ENCODE assay signal across 31 mouse cellular contexts in genomic region chr9:62132005-62132782, GRCm38 (mm10). TPM values are rescaled to one million over a fixed set of nuclear protein-coding genes. Genes with fewer than 3 reads are reported as not detected.
A peak's percentile ranks its signal among the peaks of the same experiment; 100 is the strongest.
DNase-seq lines count a peak whose midpoint lies in the region; ATAC-seq lines count a peak whose summit lies in the region.
"Had no signal": no experiment of that assay in that cellular context is flagged by ENCODE, and none has a peak within 500 bp of the region (broad histone marks: within the 10 kb centered on the region; RNA-seq: fewer than 3 reads in every experiment).

No protein-coding gene starts in this region.

- peaks cover 16% of the 10 kb centered on the region; the same call in 1 of the 2 replicates for H3K4me1 ChIP-seq in embryonic facial prominence, embryonic 14.5 days (ENCODE audit: control insufficient read depth, insufficient read depth, low read length)
- peaks cover 8% of the 10 kb centered on the region for H3K4me1 ChIP-seq in limb, embryonic 12.5 days (replicated peaks)
- H3K4me1 ChIP-seq: heart, embryonic 13.5 days; liver, embryonic 12.5 days; megakaryocyte, embryonic 14.5 days had no signal

- WGBS in embryonic facial prominence, embryonic 14.5 days: 33% methylated on average over 4 of the region's 4 CpGs
- WGBS in limb, embryonic 12.5 days: 43% methylated on average over 4 of the region's 4 CpGs

- 0 out of 2 replicates have a peak, but pooled peaks cover 3% of the 10 kb centered on the region for H3K9me3 ChIP-seq in embryonic facial prominence, embryonic 14.5 days (ENCODE audit: control insufficient read depth, low read length)
- no peaks in the 10 kb centered on the region for H3K9me3 ChIP-seq in limb, embryonic 12.5 days
- H3K9me3 ChIP-seq: forebrain, embryonic 10.5 days; heart, embryonic 13.5 days; hindbrain, embryonic 10.5 days; hindbrain, embryonic 15.5 days; liver, embryonic 12.5 days; megakaryocyte, embryonic 14.5 days; midbrain, embryonic 12.5 days; neural tube, embryonic 13.5 days had no signal

- peak overlapping the region; percentile 79 for H3K27ac ChIP-seq in embryonic facial prominence, embryonic 14.5 days (replicated peaks; ENCODE audit: low read depth, low read length)
- peak overlapping the region; percentile 70 for H3K27ac ChIP-seq in limb, embryonic 12.5 days
- H3K27ac ChIP-seq: forebrain, embryonic 10.5 days; gastrocnemius, adult 2 months; heart, embryonic 13.5 days; hindbrain, embryonic 10.5 days; hindbrain, embryonic 15.5 days; left cerebral cortex, adult 2 months; liver, embryonic 12.5 days; midbrain, embryonic 12.5 days; neural tube, embryonic 13.5 days had no signal

- no peak overlapping the region; the same call in 1 of the 2 replicates for H3K4me2 ChIP-seq in embryonic facial prominence, embryonic 14.5 days (ENCODE audit: low read depth, low read length)
- no peak overlapping the region for H3K4me2 ChIP-seq in limb, embryonic 12.5 days
- H3K4me2 ChIP-seq: heart, embryonic 13.5 days; hindbrain, embryonic 15.5 days; liver, embryonic 12.5 days; midbrain, embryonic 12.5 days; neural tube, embryonic 13.5 days had no signal

- no peaks in the 10 kb centered on the region for H3K36me3 ChIP-seq in embryonic facial prominence, embryonic 14.5 days (ENCODE audit: control insufficient read depth, insufficient read depth, low read length)
- no peaks in the 10 kb centered on the region for H3K36me3 ChIP-seq in limb, embryonic 12.5 days
- H3K36me3 ChIP-seq: forebrain, embryonic 10.5 days; heart, embryonic 13.5 days; hindbrain, embryonic 10.5 days; hindbrain, embryonic 15.5 days; liver, embryonic 12.5 days; midbrain, embryonic 12.5 days; neural tube, embryonic 13.5 days had no signal

- H3K27me3 ChIP-seq in embryonic facial prominence, embryonic 14.5 days (replicated peaks; ENCODE audit: control insufficient read depth, insufficient read depth, low read length): no peaks in the 10 kb centered on the region
- no peaks in the 10 kb centered on the region for H3K27me3 ChIP-seq in limb, embryonic 12.5 days
- H3K27me3 ChIP-seq: hindbrain, embryonic 15.5 days; liver, embryonic 12.5 days; midbrain, embryonic 12.5 days; neural tube, embryonic 13.5 days had no signal

- H3K4me3 ChIP-seq in embryonic facial prominence, embryonic 14.5 days (ENCODE audit: low read depth, low read length): no peak overlapping the region
- no peak overlapping the region for H3K4me3 ChIP-seq in limb, embryonic 12.5 days (replicated peaks)
- H3K4me3 ChIP-seq: forebrain, embryonic 10.5 days; gastrocnemius, adult 2 months; heart, embryonic 13.5 days; hindbrain, embryonic 10.5 days; hindbrain, embryonic 15.5 days; left cerebral cortex, adult 2 months; liver, embryonic 12.5 days; megakaryocyte, embryonic 14.5 days; midbrain, embryonic 12.5 days; neural tube, embryonic 13.5 days had no signal

- ATAC-seq in embryonic facial prominence, embryonic 14.5 days (ENCODE audit: low read depth): peak; percentile 74
- ATAC-seq in limb, embryonic 12.5 days (ENCODE audit: insufficient number of reproducible peaks, insufficient read depth, low FRiP score, low TSS enrichment, low read depth): 0 out of 2 replicates have a peak, but pooled peaks have one; percentile 15
- ATAC-seq in activated CD4-positive, CD25-positive, alpha-beta regulatory T cell, adult 4 months: no peak
- ATAC-seq: inflammation-experienced regulatory T-cells, adult 6 months; liver, embryonic 12.5 days; liver, postnatal 0 days had no signal

- no peak overlapping the region for H3K9ac ChIP-seq in embryonic facial prominence, embryonic 14.5 days (ENCODE audit: low read depth, low read length)
- H3K9ac ChIP-seq in limb, embryonic 12.5 days (replicated peaks): no peak overlapping the region
- H3K9ac ChIP-seq: heart, embryonic 13.5 days; hindbrain, embryonic 15.5 days; liver, embryonic 12.5 days; liver, postnatal 0 days; midbrain, embryonic 12.5 days; neural tube, embryonic 13.5 days had no signal

- DNase-seq in layer of hippocampus, adult 9-11 months: peak; percentile 16
- DNase-seq in layer of hippocampus, postnatal 14 days (ENCODE audit: low spot score in 2 of 2): no peak
- peak; percentile 80 for DNase-seq in embryonic facial prominence, embryonic 14.5 days (ENCODE audit: low spot score)
- DNase-seq in spleen, postnatal 4 days (ENCODE audit: low spot score in 2 of 2): no peak
- DNase-seq in liver: no peak
- DNase-seq: adrenal gland, adult 2 months; B cell, adult 2 months; cerebellum, adult 8-10 months; cerebellum, postnatal 36 days; gastrocnemius, adult 2 months; gastrocnemius, postnatal 36 days; heart, postnatal 10 days; kidney, adult 11 months; kidney, postnatal 14 days; liver, postnatal 0 days; lung, postnatal 4 days; right cerebral cortex, postnatal 25 days; thymus, adult 18-20 months; thymus, postnatal 25 days had no signal

RNA-seq across cellular contexts. Expression of gene Glce, which starts 9.7 kb away (rescaled TPM):
- 10 to 100 TPM; 19.6 to 22.5 TPM for total RNA-seq in layer of hippocampus, postnatal 14 days (2021)
- polyA plus RNA-seq in embryonic facial prominence, embryonic 14.5 days (2014; fragmentation: Nextera tagmentation; extraction: Ambion mirVana): 30.1 and 38.8 TPM in 2 replicates
- polyA plus RNA-seq in limb, embryonic 12.5 days (2016; fragmentation: Nextera tagmentation; extraction: Ambion mirVana): 27.9 and 32.6 TPM in 2 replicates
- 1 to 10 TPM; 4.7 to 5.4 TPM for polyA plus RNA-seq in activated CD4-positive, CD25-positive, alpha-beta regulatory T cell, adult 4 months (2017; shearing (Covaris generic))

Comparison
In these comparisons a context has a peak if more than half of its experiments do, and no peak if none do; other contexts are left out.
1. DNase-seq: peak in layer of hippocampus, adult 9-11 months (single experiment) and embryonic facial prominence, embryonic 14.5 days (single experiment); none in layer of hippocampus, postnatal 14 days (0 of 2), spleen, postnatal 4 days (0 of 2) and liver (single experiment).